ENCODE assay signal across 16 mouse cellular contexts in the genomic region with DNA sequence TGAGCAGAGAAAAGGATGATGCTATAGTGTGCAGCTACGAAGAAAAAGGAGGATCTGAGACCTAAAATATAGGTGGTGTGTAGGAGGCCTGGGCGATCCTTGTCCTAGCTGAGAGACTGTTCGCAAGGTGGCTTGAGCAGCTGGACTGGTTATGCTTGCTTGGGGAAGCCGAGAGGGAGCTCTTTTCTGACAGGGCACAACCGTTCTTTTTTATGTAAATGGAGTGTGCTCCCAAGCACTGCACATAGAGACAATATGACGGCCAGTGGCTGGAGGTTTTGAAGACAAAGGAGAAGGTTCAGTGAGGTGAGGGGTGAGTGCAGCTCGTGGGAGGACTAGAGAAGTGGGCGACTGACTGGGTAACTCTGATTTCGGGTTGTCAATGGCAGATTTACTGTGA. TPM values are rescaled to one million over a fixed set of nuclear protein-coding genes. Genes with fewer than 3 reads are reported as not detected.
DNase-seq lines count a peak whose midpoint lies in the region; ATAC-seq lines count a peak whose summit lies in the region.
"Had no signal": no experiment of that assay in that cellular context is flagged by ENCODE, and none has a peak within 500 bp of the region (broad histone marks: within the 10 kb centered on the region; RNA-seq: fewer than 3 reads in every experiment).

No protein-coding gene starts in this region.

- H3K9me3 ChIP-seq in forebrain, embryonic 10.5 days, result no peaks in the 10 kb centered on the region
- no peaks in the 10 kb centered on the region for H3K9me3 ChIP-seq in hindbrain, embryonic 13.5 days
- H3K9me3 ChIP-seq in midbrain, embryonic 16.5 days (replicated peaks; ENCODE audit: control insufficient read depth, low read length, poor library complexity, severe bottlenecking), result no peaks in the 10 kb centered on the region
- no peaks in the 10 kb centered on the region for H3K9me3 ChIP-seq in kidney, embryonic 16.5 days (ENCODE audit: low read length)
- H3K9me3 ChIP-seq: embryonic facial prominence, embryonic 13.5 days; megakaryocyte, embryonic 14.5 days had no signal

- no peaks in the 10 kb centered on the region for H3K36me3 ChIP-seq in forebrain, embryonic 10.5 days (replicated peaks)
- no peaks in the 10 kb centered on the region for H3K36me3 ChIP-seq in hindbrain, embryonic 13.5 days
- no peaks in the 10 kb centered on the region for H3K36me3 ChIP-seq in midbrain, embryonic 16.5 days (ENCODE audit: control insufficient read depth, insufficient read depth, low read length)
- H3K36me3 ChIP-seq in kidney, embryonic 16.5 days (ENCODE audit: insufficient read depth, low read length), result no peaks in the 10 kb centered on the region
- H3K36me3 ChIP-seq: embryonic facial prominence, embryonic 13.5 days had no signal

- H3K4me3 ChIP-seq in forebrain, embryonic 10.5 days, result peak overlapping the region; percentile 12
- H3K4me3 ChIP-seq in hindbrain, embryonic 13.5 days, result no peak overlapping the region
- H3K4me3 ChIP-seq in midbrain, embryonic 16.5 days (ENCODE audit: low read depth, low read length), result no peak overlapping the region
- no peak overlapping the region for H3K4me3 ChIP-seq in kidney, embryonic 16.5 days (ENCODE audit: low read length)
- H3K4me3 ChIP-seq: embryonic facial prominence, embryonic 13.5 days; megakaryocyte, embryonic 14.5 days had no signal

- 41% methylated on average over 9 of the region's 9 CpGs for WGBS in forebrain, embryonic 10.5 days
- WGBS in hindbrain, embryonic 13.5 days, result 34% methylated on average over 9 of the region's 9 CpGs
- 29% methylated on average over 9 of the region's 9 CpGs for WGBS in midbrain, embryonic 16.5 days
- 47% methylated on average over 9 of the region's 9 CpGs for WGBS in kidney, embryonic 16.5 days

- H3K27ac ChIP-seq in forebrain, embryonic 10.5 days, result peak overlapping the region; percentile 74
- H3K27ac ChIP-seq in hindbrain, embryonic 13.5 days, result peak overlapping the region; percentile 81
- H3K27ac ChIP-seq in midbrain, embryonic 16.5 days (ENCODE audit: low read length), result peak overlapping the region; percentile 81
- H3K27ac ChIP-seq in kidney, embryonic 16.5 days (ENCODE audit: low read length), result no peak overlapping the region

- peak; percentile 57; the same call in 1 of the 2 replicates for ATAC-seq in hindbrain, embryonic 13.5 days (ENCODE audit: low FRiP score)
- ATAC-seq in midbrain, embryonic 16.5 days, result peak; percentile 68; the same call in 1 of the 2 replicates
- ATAC-seq in granulocyte monocyte progenitor cell, adult 5-6 weeks (replicated peaks; ENCODE audit: poor library complexity, severe bottlenecking), result no peak
- no peak for ATAC-seq in kidney, embryonic 16.5 days (ENCODE audit: low FRiP score, low TSS enrichment)
- ATAC-seq: intestine, postnatal 0 days had no signal

- no peak overlapping the region for H3K4me2 ChIP-seq in hindbrain, embryonic 13.5 days
- H3K4me2 ChIP-seq in midbrain, embryonic 16.5 days (ENCODE audit: low read length), result 0 out of 2 replicates have a peak overlapping the region, but pooled peaks have one; percentile 12
- H3K4me2 ChIP-seq in kidney, embryonic 16.5 days (replicated peaks; ENCODE audit: low read depth, low read length), result no peak overlapping the region
- H3K4me2 ChIP-seq: embryonic facial prominence, embryonic 13.5 days had no signal

- peak; percentile 26 for DNase-seq in ES-CJ7 (ENCODE audit: low read depth, low spot score)
- peak; percentile 16 for DNase-seq in forebrain, embryonic 10.5 days (ENCODE audit: extremely low spot score, low spot score)
- DNase-seq in kidney, adult 8-10 months, result no peak
- no peak for DNase-seq in left cerebral cortex, postnatal 4 days
- DNase-seq: cerebellum, adult 9-11 months; heart, postnatal 14 days; lung, adult 18-20 months; thymus, postnatal 14 days had no signal

- H3K4me1 ChIP-seq in forebrain, embryonic 10.5 days, result peaks cover 25% of the 10 kb centered on the region
- H3K4me1 ChIP-seq in hindbrain, embryonic 13.5 days (replicated peaks), result 0 out of 2 replicates have a peak, but pooled peaks cover 6% of the 10 kb centered on the region
- H3K4me1 ChIP-seq in midbrain, embryonic 16.5 days (ENCODE audit: control insufficient read depth, insufficient read depth, low read length), result peaks cover 8% of the 10 kb centered on the region
- H3K4me1 ChIP-seq in kidney, embryonic 16.5 days (ENCODE audit: insufficient read depth, low read length), result no peaks in the 10 kb centered on the region
- H3K4me1 ChIP-seq: embryonic facial prominence, embryonic 13.5 days; megakaryocyte, embryonic 14.5 days had no signal

- intact Hi-C loops in left cerebral cortex, postnatal 4 days (cut with DNase I), result no loop called here

- H3K9ac ChIP-seq in hindbrain, embryonic 13.5 days, result no peak overlapping the region
- H3K9ac ChIP-seq in midbrain, embryonic 16.5 days (ENCODE audit: low read depth, low read length), result no peak overlapping the region
- no peak overlapping the region for H3K9ac ChIP-seq in kidney, embryonic 16.5 days (replicated peaks; ENCODE audit: low read length)
- H3K9ac ChIP-seq: embryonic facial prominence, embryonic 13.5 days had no signal

- H3K27me3 ChIP-seq in forebrain, embryonic 10.5 days (ENCODE audit: poor library complexity, severe bottlenecking), result peaks cover 55% of the 10 kb centered on the region
- 0 out of 2 replicates have a peak, but pooled peaks cover 3% of the 10 kb centered on the region for H3K27me3 ChIP-seq in hindbrain, embryonic 13.5 days
- H3K27me3 ChIP-seq in midbrain, embryonic 16.5 days (ENCODE audit: control insufficient read depth, insufficient read depth, low read depth, low read length), result no peaks in the 10 kb centered on the region; the same call in 1 of the 2 replicates
- peaks cover 7% of the 10 kb centered on the region; the same call in 1 of the 2 replicates for H3K27me3 ChIP-seq in kidney, embryonic 16.5 days (ENCODE audit: insufficient read depth, low read length)

RNA-seq across cellular contexts. Expression of a gene that starts 18.7 kb away (rescaled TPM):
- 232 and 239 TPM in 2 replicates for polyA plus RNA-seq in forebrain, embryonic 10.5 days (2016; fragmentation: Nextera tagmentation; extraction: Ambion mirVana)
- polyA plus RNA-seq in hindbrain, embryonic 13.5 days (2015; fragmentation: Nextera tagmentation; extraction: Ambion mirVana), result 170 TPM in 2 replicates
- polyA plus RNA-seq in midbrain, embryonic 16.5 days (2015; fragmentation: Nextera tagmentation; extraction: Ambion mirVana), result 143 and 151 TPM in 2 replicates
- 69.4 and 83.7 TPM in 2 replicates for total RNA-seq in granulocyte monocyte progenitor cell, adult 5-6 weeks (2014; fragmentation: Nextera tagmentation)
- total RNA-seq in granulocyte monocyte progenitor cell, adult 5-6 weeks (2017), result 155 and 165 TPM in 2 replicates
- 100 to 1,000 TPM; 111 to 112 TPM for total RNA-seq in left cerebral cortex, postnatal 4 days (2021)
- polyA plus RNA-seq in kidney, embryonic 16.5 days (2015; fragmentation: Nextera tagmentation; extraction: Ambion mirVana), result 168 and 172 TPM in 2 replicates

RNA-seq across cellular contexts. Expression of a gene that starts 18.8 kb away (rescaled TPM):
- polyA plus RNA-seq in forebrain, embryonic 10.5 days (2016; fragmentation: Nextera tagmentation; extraction: Ambion mirVana), result 7.9 and 11.1 TPM in 2 replicates
- polyA plus RNA-seq in hindbrain, embryonic 13.5 days (2015; fragmentation: Nextera tagmentation; extraction: Ambion mirVana), result 3.1 and 3.5 TPM in 2 replicates
- 3.2 and 3.8 TPM in 2 replicates for polyA plus RNA-seq in midbrain, embryonic 16.5 days (2015; fragmentation: Nextera tagmentation; extraction: Ambion mirVana)
- 9.2 and 14.5 TPM in 2 replicates for total RNA-seq in granulocyte monocyte progenitor cell, adult 5-6 weeks (2014; fragmentation: Nextera tagmentation)
- total RNA-seq in granulocyte monocyte progenitor cell, adult 5-6 weeks (2017), result 19.7 and 24.1 TPM in 2 replicates
- total RNA-seq in left cerebral cortex, postnatal 4 days (2021), result 1 to 10 TPM; 5.6 to 6.7 TPM
- 5.2 and 7.0 TPM in 2 replicates for polyA plus RNA-seq in kidney, embryonic 16.5 days (2015; fragmentation: Nextera tagmentation; extraction: Ambion mirVana)

RNA-seq across cellular contexts. Expression of a gene that starts 34.2 kb away (rescaled TPM):
- polyA plus RNA-seq in forebrain, embryonic 10.5 days (2016; fragmentation: Nextera tagmentation; extraction: Ambion mirVana), result 338 and 356 TPM in 2 replicates
- 223 and 238 TPM in 2 replicates for polyA plus RNA-seq in hindbrain, embryonic 13.5 days (2015; fragmentation: Nextera tagmentation; extraction: Ambion mirVana)
- 144 and 152 TPM in 2 replicates for polyA plus RNA-seq in midbrain, embryonic 16.5 days (2015; fragmentation: Nextera tagmentation; extraction: Ambion mirVana)
- total RNA-seq in granulocyte monocyte progenitor cell, adult 5-6 weeks (2014; fragmentation: Nextera tagmentation), result 2,214 and 2,262 TPM in 2 replicates
- total RNA-seq in granulocyte monocyte progenitor cell, adult 5-6 weeks (2017), result 3,336 and 5,531 TPM in 2 replicates
- total RNA-seq in left cerebral cortex, postnatal 4 days (2021), result 100 to 1,000 TPM; 215 to 223 TPM
- 332 and 341 TPM in 2 replicates for polyA plus RNA-seq in kidney, embryonic 16.5 days (2015; fragmentation: Nextera tagmentation; extraction: Ambion mirVana)

RNA-seq across cellular contexts. Expression of a gene that starts 36.3 kb away (rescaled TPM):
- polyA plus RNA-seq in forebrain, embryonic 10.5 days (2016; fragmentation: Nextera tagmentation; extraction: Ambion mirVana), result 0.81 and 1.2 TPM in 2 replicates
- polyA plus RNA-seq in hindbrain, embryonic 13.5 days (2015; fragmentation: Nextera tagmentation; extraction: Ambion mirVana), result 0.63 and 1.1 TPM in 2 replicates
- 0.26 and 0.36 TPM in 2 replicates for polyA plus RNA-seq in midbrain, embryonic 16.5 days (2015; fragmentation: Nextera tagmentation; extraction: Ambion mirVana)
- total RNA-seq in granulocyte monocyte progenitor cell, adult 5-6 weeks (2014; fragmentation: Nextera tagmentation), result 47.3 and 62.5 TPM in 2 replicates
- total RNA-seq in granulocyte monocyte progenitor cell, adult 5-6 weeks (2017), result 62.3 and 64.4 TPM in 2 replicates
- total RNA-seq in left cerebral cortex, postnatal 4 days (2021), result under 1 TPM; 0.40 to 0.89 TPM
- polyA plus RNA-seq in kidney, embryonic 16.5 days (2015; fragmentation: Nextera tagmentation; extraction: Ambion mirVana), result 0.94 and 1.0 TPM in 2 replicates
- polyA plus RNA-seq: C2C12 had no signal

Comparison
In these comparisons a context has a peak if more than half of its experiments do, and no peak if none do; other contexts are left out.
1. DNase-seq: peak in ES-CJ7 (single experiment) and forebrain, embryonic 10.5 days (single experiment); none in kidney, adult 8-10 months (0 of 2) and left cerebral cortex, postnatal 4 days (single experiment).
2. ATAC-seq: peak in hindbrain, embryonic 13.5 days (single experiment) and midbrain, embryonic 16.5 days (single experiment); none in granulocyte monocyte progenitor cell, adult 5-6 weeks (single experiment) and kidney, embryonic 16.5 days (single experiment).